Mouse (Mus musculus): ENCODE results near the gene Notch3.
"Not testable (repeated sequence)": the region's sequence is repeated elsewhere in the genome, so short reads cannot be mapped to it uniquely, and the experiment has no call there.

Gene Notch3

GRCm38 (mm10) chr17:32166687-32167086 lies at the start of gene Notch3:
Notch3 (minus strand) TSS chr17:32166852.
- in situ Hi-C loops (cut with MboI; ENCODE audit: low sequenced_read_pairs), result no loop called here

- in situ Hi-C loops (cut with MboI; ENCODE audit: low sequenced_read_pairs), result not testable (repeated sequence)
Measured at GRCm38 (mm10) chr17:32215587-32215986, 48.9 kb upstream of the Notch3 start.

GRCm38 (mm10) chr17:32211554-32211953 lies 44.9 kb upstream of the Notch3 start:
- in situ Hi-C loops (cut with MboI; ENCODE audit: low sequenced_read_pairs), result not testable (repeated sequence)

GRCm38 (mm10) chr17:32209752-32210151 lies 43.1 kb upstream of the Notch3 start:
- in situ Hi-C loops (cut with MboI; ENCODE audit: low sequenced_read_pairs), result no loop called here

GRCm38 (mm10) chr17:32209144-32209543 lies 42.5 kb upstream of the Notch3 start:
- in situ Hi-C loops (cut with MboI; ENCODE audit: low sequenced_read_pairs), result no loop called here

GRCm38 (mm10) chr17:32207586-32208245 lies 41.1 kb upstream of the Notch3 start:
- in situ Hi-C loops (cut with MboI; ENCODE audit: low sequenced_read_pairs), result no loop called here

- in situ Hi-C loops (cut with MboI; ENCODE audit: low sequenced_read_pairs), result no loop called here
Measured at GRCm38 (mm10) chr17:32205345-32205744, 38.7 kb upstream of the Notch3 start.

GRCm38 (mm10) chr17:32202972-32203371 lies 36.3 kb upstream of the Notch3 start:
- in situ Hi-C loops (cut with MboI; ENCODE audit: low sequenced_read_pairs), result no loop called here

- in situ Hi-C loops (cut with MboI; ENCODE audit: low sequenced_read_pairs), result no loop called here
Measured at GRCm38 (mm10) chr17:32201086-32201485, 34.4 kb upstream of the Notch3 start.

GRCm38 (mm10) chr17:32199796-32200195 lies 33.1 kb upstream of the Notch3 start:
- in situ Hi-C loops (cut with MboI; ENCODE audit: low sequenced_read_pairs), result no loop called here

- in situ Hi-C loops (cut with MboI; ENCODE audit: low sequenced_read_pairs), result no loop called here
Measured at GRCm38 (mm10) chr17:32197156-32197555, 30.5 kb upstream of the Notch3 start.

GRCm38 (mm10) chr17:32195725-32196124 lies 29.1 kb upstream of the Notch3 start:
- in situ Hi-C loops (cut with MboI; ENCODE audit: low sequenced_read_pairs), result no loop called here

- in situ Hi-C loops (cut with MboI; ENCODE audit: low sequenced_read_pairs), result no loop called here
Measured at GRCm38 (mm10) chr17:32193010-32193409, 26.4 kb upstream of the Notch3 start.

- in situ Hi-C loops (cut with MboI; ENCODE audit: low sequenced_read_pairs), result no loop called here
Measured at GRCm38 (mm10) chr17:32189850-32190249, 23.2 kb upstream of the Notch3 start.

- in situ Hi-C loops (cut with MboI; ENCODE audit: low sequenced_read_pairs), result no loop called here
Measured at GRCm38 (mm10) chr17:32188863-32189636, 22.4 kb upstream of the Notch3 start, which contains the start of gene Ephx3. Ephx3 (minus strand) TSS chr17:32189549.

- in situ Hi-C loops (cut with MboI; ENCODE audit: low sequenced_read_pairs), result no loop called here
Measured at GRCm38 (mm10) chr17:32183017-32183416, 16.4 kb upstream of the Notch3 start.

- in situ Hi-C loops (cut with MboI; ENCODE audit: low sequenced_read_pairs), result no loop called here
Measured at GRCm38 (mm10) chr17:32179621-32180491, 13.2 kb upstream of the Notch3 start.

- in situ Hi-C loops (cut with MboI; ENCODE audit: low sequenced_read_pairs), result no loop called here
Measured at GRCm38 (mm10) chr17:32176919-32177318, 10.3 kb upstream of the Notch3 start.

- in situ Hi-C loops (cut with MboI; ENCODE audit: low sequenced_read_pairs), result no loop called here
Measured at GRCm38 (mm10) chr17:32173166-32173565, 6.5 kb upstream of the Notch3 start.

GRCm38 (mm10) chr17:32172485-32172884 lies 5.8 kb upstream of the Notch3 start:
- in situ Hi-C loops (cut with MboI; ENCODE audit: low sequenced_read_pairs), result no loop called here

- in situ Hi-C loops (cut with MboI; ENCODE audit: low sequenced_read_pairs), result no loop called here
Measured at GRCm38 (mm10) chr17:32169518-32170225, 3.0 kb upstream of the Notch3 start.
